Comparison of ENCODE assay signal across 8 mouse cellular contexts in genomic region chr13:67452021-67452309, GRCm38 (mm10). TPM values are rescaled to one million over a fixed set of nuclear protein-coding genes. Genes with fewer than 3 reads are reported as not detected.
DNase-seq lines count a peak whose midpoint lies in the region; ATAC-seq lines count a peak whose summit lies in the region.

No protein-coding gene starts in this region.

- intact Hi-C loops in left cerebral cortex, postnatal 36 days (cut with DNase I): no loop called here

- peak overlapping the region; percentile 42; the same call in 1 of the 2 replicates for H3K9ac ChIP-seq in embryonic facial prominence, embryonic 12.5 days
- H3K9ac ChIP-seq in hindbrain, embryonic 16.5 days (ENCODE audit: low read depth, low read length): peak overlapping the region; percentile 61

- H3K4me3 ChIP-seq in embryonic facial prominence, embryonic 12.5 days: peak overlapping the region; percentile 61
- peak overlapping the region; percentile 52 for H3K4me3 ChIP-seq in hindbrain, embryonic 16.5 days (ENCODE audit: low read length)
- peak overlapping the region; percentile 66 for H3K4me3 ChIP-seq in midbrain, embryonic 10.5 days

- no peaks in the 10 kb centered on the region for H3K27me3 ChIP-seq in embryonic facial prominence, embryonic 12.5 days
- no peaks in the 10 kb centered on the region for H3K27me3 ChIP-seq in hindbrain, embryonic 16.5 days (replicated peaks; ENCODE audit: control insufficient read depth, insufficient read depth, low read length)
- H3K27me3 ChIP-seq in midbrain, embryonic 10.5 days (ENCODE audit: low read depth, poor library complexity, severe bottlenecking): no peaks in the 10 kb centered on the region

- H3K4me1 ChIP-seq in embryonic facial prominence, embryonic 12.5 days: peaks cover 4% of the 10 kb centered on the region; the same call in 1 of the 2 replicates
- H3K4me1 ChIP-seq in hindbrain, embryonic 16.5 days (ENCODE audit: control insufficient read depth, insufficient read depth, low read depth, low read length): peaks cover 2% of the 10 kb centered on the region
- peaks cover 12% of the 10 kb centered on the region for H3K4me1 ChIP-seq in midbrain, embryonic 10.5 days

- DNase-seq in layer of hippocampus, postnatal 10 days (ENCODE audit: low spot score in 2 of 2): peak; percentile 4 to 11
- DNase-seq in layer of hippocampus, postnatal 25 days (ENCODE audit: extremely low spot score in 1 of 2, low spot score in 1 of 2): no peak
- DNase-seq in midbrain, embryonic 10.5 days (ENCODE audit: low spot score): peak; percentile 12
- no peak for DNase-seq in right cerebral cortex, postnatal 36 days (ENCODE audit: low spot score in 2 of 2)
- DNase-seq in left cerebral cortex, postnatal 36 days (ENCODE audit: low spot score in 2 of 2): no peak
- DNase-seq in right cerebral cortex, adult 18-20 months: no peak

- peak overlapping the region; percentile 68 for H3K4me2 ChIP-seq in embryonic facial prominence, embryonic 12.5 days (replicated peaks)
- peak overlapping the region; percentile 64 for H3K4me2 ChIP-seq in hindbrain, embryonic 16.5 days (ENCODE audit: low read length)

- H3K36me3 ChIP-seq in embryonic facial prominence, embryonic 12.5 days: no peaks in the 10 kb centered on the region
- peaks cover 3% of the 10 kb centered on the region; the same call in 1 of the 2 replicates for H3K36me3 ChIP-seq in hindbrain, embryonic 16.5 days (ENCODE audit: control insufficient read depth, insufficient read depth, low read length)
- H3K36me3 ChIP-seq in midbrain, embryonic 10.5 days: peaks cover 4% of the 10 kb centered on the region; the same call in 1 of the 2 replicates

- ATAC-seq in embryonic facial prominence, embryonic 12.5 days (ENCODE audit: insufficient number of reproducible peaks, insufficient read depth, low FRiP score, low TSS enrichment): no peak
- ATAC-seq in hindbrain, embryonic 16.5 days: no peak; the same call in 1 of the 2 replicates

- no peak overlapping the region for H3K27ac ChIP-seq in embryonic facial prominence, embryonic 12.5 days
- H3K27ac ChIP-seq in hindbrain, embryonic 16.5 days (ENCODE audit: low read depth, low read length): 0 out of 2 replicates have a peak overlapping the region, but pooled peaks have one; percentile 20
- H3K27ac ChIP-seq in midbrain, embryonic 10.5 days (replicated peaks): peak overlapping the region; percentile 71

- 2% methylated on average over 3 of the region's 3 CpGs for WGBS in embryonic facial prominence, embryonic 12.5 days
- 3% methylated on average over 3 of the region's 3 CpGs for WGBS in hindbrain, embryonic 16.5 days
- 2% methylated on average over 3 of the region's 3 CpGs for WGBS in midbrain, embryonic 10.5 days

- no peaks in the 10 kb centered on the region for H3K9me3 ChIP-seq in embryonic facial prominence, embryonic 12.5 days
- no peaks in the 10 kb centered on the region for H3K9me3 ChIP-seq in hindbrain, embryonic 16.5 days (ENCODE audit: control insufficient read depth, low read length)
- no peaks in the 10 kb centered on the region; the same call in 1 of the 2 replicates for H3K9me3 ChIP-seq in midbrain, embryonic 10.5 days (replicated peaks)

RNA-seq across cellular contexts. Expression of gene Zfp874a, which starts 0.5 kb away (rescaled TPM):
- total RNA-seq in layer of hippocampus, postnatal 10 days (2021): 10 to 100 TPM; 10.8 to 11.2 TPM
- total RNA-seq in layer of hippocampus, postnatal 25 days (2021): 10 to 100 TPM; 14.6 to 16.0 TPM
- polyA plus RNA-seq in embryonic facial prominence, embryonic 12.5 days (2016; fragmentation: Nextera tagmentation; extraction: Ambion mirVana): 9.5 and 10.4 TPM in 2 replicates
- polyA plus RNA-seq in hindbrain, embryonic 16.5 days (2015; fragmentation: Nextera tagmentation; extraction: Ambion mirVana): 5.7 and 7.1 TPM in 2 replicates
- 6.0 and 6.6 TPM in 2 replicates for polyA plus RNA-seq in midbrain, embryonic 10.5 days (2016; fragmentation: Nextera tagmentation; extraction: Ambion mirVana)
- total RNA-seq in left cerebral cortex, postnatal 36 days (2021): 10 to 100 TPM; 12.6 TPM

RNA-seq across cellular contexts. Expression of gene Zfp459, which starts 30.7 kb away (rescaled TPM):
- 1 to 10 TPM; 2.0 to 2.3 TPM for total RNA-seq in layer of hippocampus, postnatal 10 days (2021)
- 1 to 10 TPM; 3.0 to 4.7 TPM for total RNA-seq in layer of hippocampus, postnatal 25 days (2021)
- polyA plus RNA-seq in embryonic facial prominence, embryonic 12.5 days (2016; fragmentation: Nextera tagmentation; extraction: Ambion mirVana): 1.0 and 1.1 TPM in 2 replicates
- polyA plus RNA-seq in hindbrain, embryonic 16.5 days (2015; fragmentation: Nextera tagmentation; extraction: Ambion mirVana): 1.8 TPM in 2 replicates
- polyA plus RNA-seq in midbrain, embryonic 10.5 days (2016; fragmentation: Nextera tagmentation; extraction: Ambion mirVana): 0.39 TPM in 2 replicates
- total RNA-seq in left cerebral cortex, postnatal 36 days (2021): 1 to 10 TPM; 6.0 to 6.5 TPM

RNA-seq across cellular contexts. Expression of gene Zfp874b, which starts 32.1 kb away (rescaled TPM):
- 10 to 100 TPM; 13.7 to 15.7 TPM for total RNA-seq in layer of hippocampus, postnatal 10 days (2021)
- total RNA-seq in layer of hippocampus, postnatal 25 days (2021): 10 to 100 TPM; 16.6 to 19.8 TPM
- 2.9 and 3.8 TPM in 2 replicates for polyA plus RNA-seq in embryonic facial prominence, embryonic 12.5 days (2016; fragmentation: Nextera tagmentation; extraction: Ambion mirVana)
- polyA plus RNA-seq in hindbrain, embryonic 16.5 days (2015; fragmentation: Nextera tagmentation; extraction: Ambion mirVana): 3.2 and 3.3 TPM in 2 replicates
- 1.4 and 1.6 TPM in 2 replicates for polyA plus RNA-seq in midbrain, embryonic 10.5 days (2016; fragmentation: Nextera tagmentation; extraction: Ambion mirVana)
- total RNA-seq in left cerebral cortex, postnatal 36 days (2021): 10 to 100 TPM; 15.5 to 17.5 TPM

RNA-seq across cellular contexts. Expression of gene Zfp58, which starts 48.4 kb away (rescaled TPM):
- 1 to 10 TPM; 5.8 to 8.0 TPM for total RNA-seq in layer of hippocampus, postnatal 10 days (2021)
- total RNA-seq in layer of hippocampus, postnatal 25 days (2021): 1 to 10 TPM; 8.0 to 8.1 TPM
- 22.5 and 24.0 TPM in 2 replicates for polyA plus RNA-seq in embryonic facial prominence, embryonic 12.5 days (2016; fragmentation: Nextera tagmentation; extraction: Ambion mirVana)
- polyA plus RNA-seq in hindbrain, embryonic 16.5 days (2015; fragmentation: Nextera tagmentation; extraction: Ambion mirVana): 9.8 and 10.5 TPM in 2 replicates
- polyA plus RNA-seq in midbrain, embryonic 10.5 days (2016; fragmentation: Nextera tagmentation; extraction: Ambion mirVana): 15.1 and 15.9 TPM in 2 replicates
- total RNA-seq in left cerebral cortex, postnatal 36 days (2021): 1 to 10 TPM; 7.2 to 7.7 TPM

RNA-seq across cellular contexts. Expression of gene Zfp429, which starts 52.3 kb away (rescaled TPM):
- total RNA-seq in layer of hippocampus, postnatal 10 days (2021): 1 to 10 TPM; 2.4 to 3.2 TPM
- 1 to 10 TPM; 2.4 to 5.1 TPM for total RNA-seq in layer of hippocampus, postnatal 25 days (2021)
- 4.9 and 6.6 TPM in 2 replicates for polyA plus RNA-seq in embryonic facial prominence, embryonic 12.5 days (2016; fragmentation: Nextera tagmentation; extraction: Ambion mirVana)
- polyA plus RNA-seq in hindbrain, embryonic 16.5 days (2015; fragmentation: Nextera tagmentation; extraction: Ambion mirVana): 4.2 and 6.5 TPM in 2 replicates
- 3.3 and 4.3 TPM in 2 replicates for polyA plus RNA-seq in midbrain, embryonic 10.5 days (2016; fragmentation: Nextera tagmentation; extraction: Ambion mirVana)
- 1 to 10 TPM; 3.2 to 3.7 TPM for total RNA-seq in left cerebral cortex, postnatal 36 days (2021)

Comparison
In these comparisons a context has a peak if more than half of its experiments do, and no peak if none do; other contexts are left out.
1. DNase-seq: peak in layer of hippocampus, postnatal 10 days (2 of 2) and midbrain, embryonic 10.5 days (single experiment); none in layer of hippocampus, postnatal 25 days (0 of 2), right cerebral cortex, postnatal 36 days (0 of 2), left cerebral cortex, postnatal 36 days (0 of 2) and right cerebral cortex, adult 18-20 months (single experiment).
2. Peak in every context shown above with its lines, with median percentiles within 50 percentile points of each other: H3K4me3 ChIP-seq.